Mouse (Mus musculus): ENCODE data around the gene Slc46a2. TPM values are rescaled to one million over a fixed set of nuclear protein-coding genes. Genes with fewer than 3 reads are reported as not detected.

Slc46a2 gene
- polyA plus RNA-seq, 1 experiment from 2014 or later: not detected

GRCm38 (mm10) chr4:59870433-59870832 lies 44.4 kb downstream of the Slc46a2 start:
- Histone ChIP-seq H3K4me1 (peaks cover 12% of the 10 kb centered on the region; the same call in 1 of the 2 replicates), H3K4me2 (no peak overlapping the region), H3K27ac (no peak overlapping the region), H3K27me3 (no peaks in the 10 kb centered on the region), H3K4me3 (no peak overlapping the region), H3K9me3 (replicated peaks) (no peaks in the 10 kb centered on the region), H3K36me3 (ENCODE audit: poor library complexity, severe bottlenecking) (no peaks in the 10 kb centered on the region), H3K9ac (no peak overlapping the region)
- WGBS: 86% methylated on average over 6 of the region's 6 CpGs
- no peak for ATAC-seq

- H3K27ac ChIP-seq: no peak overlapping the region
- peak; percentile 51; the same call in 1 of the 2 replicates for ATAC-seq
- no peaks in the 10 kb centered on the region for H3K9me3 ChIP-seq (replicated peaks)
- no peak overlapping the region for H3K9ac ChIP-seq
- WGBS: 55% methylated on average over 6 of the region's 6 CpGs
- no peaks in the 10 kb centered on the region for H3K36me3 ChIP-seq (ENCODE audit: poor library complexity, severe bottlenecking)
- no peak overlapping the region for H3K4me3 ChIP-seq
- H3K4me2 ChIP-seq: no peak overlapping the region
- peaks cover 12% of the 10 kb centered on the region; the same call in 1 of the 2 replicates for H3K4me1 ChIP-seq
- no peaks in the 10 kb centered on the region for H3K27me3 ChIP-seq
Measured at GRCm38 (mm10) chr4:59869488-59870057, 45.3 kb downstream of the Slc46a2 start.

- H3K4me3 ChIP-seq: no peak overlapping the region
- H3K4me1 ChIP-seq: peaks cover 12% of the 10 kb centered on the region; the same call in 1 of the 2 replicates
- no peak overlapping the region for H3K4me2 ChIP-seq
- no peak overlapping the region for H3K9ac ChIP-seq
- H3K36me3 ChIP-seq (ENCODE audit: poor library complexity, severe bottlenecking): no peaks in the 10 kb centered on the region
- ATAC-seq: no peak
- H3K27me3 ChIP-seq: no peaks in the 10 kb centered on the region
- WGBS: 87% methylated on average over 11 of the region's 11 CpGs
- H3K9me3 ChIP-seq (replicated peaks): no peaks in the 10 kb centered on the region
- H3K27ac ChIP-seq: no peak overlapping the region
Measured at GRCm38 (mm10) chr4:59868086-59868485, 46.8 kb downstream of the Slc46a2 start.

- no peak overlapping the region for H3K9ac ChIP-seq
- no peak overlapping the region for H3K4me3 ChIP-seq
- no peaks in the 10 kb centered on the region for H3K9me3 ChIP-seq (replicated peaks)
- no peak overlapping the region for H3K4me2 ChIP-seq
- ATAC-seq: no peak
- H3K27ac ChIP-seq: no peak overlapping the region
- H3K4me1 ChIP-seq: no peaks in the 10 kb centered on the region; the same call in 1 of the 2 replicates
- no peaks in the 10 kb centered on the region for H3K27me3 ChIP-seq
- H3K36me3 ChIP-seq (ENCODE audit: poor library complexity, severe bottlenecking): no peaks in the 10 kb centered on the region; the same call in 1 of the 2 replicates
- 76% methylated on average over 6 of the region's 6 CpGs for WGBS
Measured at GRCm38 (mm10) chr4:59863869-59864268, 51.0 kb downstream of the Slc46a2 start.

- WGBS: 92% methylated on average over 1 of the region's 1 CpGs
- H3K9ac ChIP-seq: no peak overlapping the region
Measured at GRCm38 (mm10) chr4:59862335-59862734, 52.5 kb downstream of the Slc46a2 start.

GRCm38 (mm10) chr4:59861871-59862270 lies 53.0 kb downstream of the Slc46a2 start:
- no peak overlapping the region for H3K9ac ChIP-seq
- no peak overlapping the region for H3K4me2 ChIP-seq
- no peaks in the 10 kb centered on the region for H3K9me3 ChIP-seq (replicated peaks)
- no peak for ATAC-seq
- H3K4me1 ChIP-seq: no peaks in the 10 kb centered on the region; the same call in 1 of the 2 replicates
- H3K36me3 ChIP-seq (ENCODE audit: poor library complexity, severe bottlenecking): peaks cover 6% of the 10 kb centered on the region; the same call in 1 of the 2 replicates
- WGBS: 54% methylated on average over 4 of the region's 4 CpGs
- no peak overlapping the region for H3K27ac ChIP-seq
- H3K4me3 ChIP-seq: no peak overlapping the region
- no peaks in the 10 kb centered on the region for H3K27me3 ChIP-seq

More at GRCm38 (mm10) chr4:59862335-59862734, 52.5 kb downstream of the Slc46a2 start:
- no peaks in the 10 kb centered on the region for H3K9me3 ChIP-seq (replicated peaks)
- H3K27ac ChIP-seq: no peak overlapping the region
- no peak for ATAC-seq
- no peaks in the 10 kb centered on the region for H3K27me3 ChIP-seq
- peaks cover 3% of the 10 kb centered on the region; the same call in 1 of the 2 replicates for H3K36me3 ChIP-seq (ENCODE audit: poor library complexity, severe bottlenecking)
- no peak overlapping the region for H3K4me3 ChIP-seq
- H3K4me2 ChIP-seq: no peak overlapping the region
- no peaks in the 10 kb centered on the region; the same call in 1 of the 2 replicates for H3K4me1 ChIP-seq

DNA sequence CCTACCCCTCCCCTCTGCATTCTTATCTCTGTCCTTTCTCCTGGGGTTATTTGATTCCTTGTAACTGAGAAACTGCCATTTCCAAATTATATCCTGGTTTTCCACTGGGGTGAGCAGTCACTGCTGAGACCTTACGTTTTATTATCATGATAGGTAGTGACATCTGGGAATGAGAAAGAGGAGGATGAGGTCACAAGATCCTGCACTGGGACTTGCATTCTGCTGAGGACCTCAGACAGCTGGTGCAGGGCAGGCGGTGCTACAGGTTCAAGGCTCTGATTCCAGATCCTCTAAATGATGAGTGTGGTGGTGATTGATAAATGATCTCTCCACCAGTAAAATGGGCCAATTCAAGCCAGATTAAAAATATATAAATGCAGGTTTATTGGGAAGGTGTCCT lies 54.4 kb downstream of the Slc46a2 start:
- Histone ChIP-seq H3K36me3 (ENCODE audit: poor library complexity, severe bottlenecking) (peaks cover 6% of the 10 kb centered on the region; the same call in 1 of the 2 replicates), H3K9me3 (replicated peaks) (no peaks in the 10 kb centered on the region), H3K4me3 (no peak overlapping the region), H3K4me2 (no peak overlapping the region), H3K4me1 (no peaks in the 10 kb centered on the region; the same call in 1 of the 2 replicates), H3K27ac (no peak overlapping the region), H3K9ac (no peak overlapping the region), H3K27me3 (no peaks in the 10 kb centered on the region)
- ATAC-seq: no peak
- 77% methylated on average over 2 of the region's 2 CpGs for WGBS

- no peak overlapping the region for H3K4me3 ChIP-seq
- no peak overlapping the region for H3K4me2 ChIP-seq
- WGBS: 65% methylated on average over 16 of the region's 16 CpGs
- H3K9me3 ChIP-seq (replicated peaks): no peaks in the 10 kb centered on the region
- no peak for ATAC-seq
- no peak overlapping the region for H3K27ac ChIP-seq
- no peaks in the 10 kb centered on the region; the same call in 1 of the 2 replicates for H3K4me1 ChIP-seq
- no peak overlapping the region for H3K9ac ChIP-seq
- H3K27me3 ChIP-seq: no peaks in the 10 kb centered on the region
- H3K36me3 ChIP-seq (ENCODE audit: poor library complexity, severe bottlenecking): peaks cover 6% of the 10 kb centered on the region; the same call in 1 of the 2 replicates
Measured at GRCm38 (mm10) chr4:59859693-59860425, 55.0 kb downstream of the Slc46a2 start.

Other genes starting within 250 kb of the Slc46a2 start
- 96.1 and 96.8 TPM in 2 replicates for gene Inip, start 113.5 kb downstream of the Slc46a2 start, polyA plus RNA-seq (2015; fragmentation: Nextera tagmentation; extraction: Ambion mirVana)
- 8.8 and 9.4 TPM in 2 replicates for gene Snx30, start 109.2 kb downstream of the Slc46a2 start, polyA plus RNA-seq (2015; fragmentation: Nextera tagmentation; extraction: Ambion mirVana)
- not detected in 2 replicates for gene Mup4, start 45.7 kb upstream of the Slc46a2 start, polyA plus RNA-seq (2015; fragmentation: Nextera tagmentation; extraction: Ambion mirVana)
- gene Mup6, start 49.2 kb upstream of the Slc46a2 start, polyA plus RNA-seq (2015; fragmentation: Nextera tagmentation; extraction: Ambion mirVana): not detected in 2 replicates
- not detected in 2 replicates for gene Mup7, start 155.4 kb upstream of the Slc46a2 start, polyA plus RNA-seq (2015; fragmentation: Nextera tagmentation; extraction: Ambion mirVana)
- gene Mup2, start 239.2 kb upstream of the Slc46a2 start, polyA plus RNA-seq (2015; fragmentation: Nextera tagmentation; extraction: Ambion mirVana): not detected in 2 replicates

Measured in forebrain, embryonic 13.5 days (tissue).